Mouse (Mus musculus) thymus, adult 2 months (tissue): ENCODE measurements around the gene Itpr2.

ENCODE experiments used
- CTCF ChIP-seq: fragments of 200-500 bp; IDR thresholded peaks from 2 replicates; pipeline ENCODE4 v1.5.1; 2012; ENCODE audit warnings: mild to moderate bottlenecking, control low read depth, low read length, moderate library complexity, borderline replicate concordance; ENCODE audit not compliant: control insufficient read depth, poor library complexity, insufficient read depth; ENCODE audit errors: extremely low read depth
- POLR2A ChIP-seq: fragments of 200-500 bp; IDR thresholded peaks from 2 replicates; pipeline ENCODE4 v1.6.1; 2012; ENCODE audit warnings: mild to moderate bottlenecking, low read length, control low read depth, moderate library complexity; ENCODE audit not compliant: control insufficient read depth, poor library complexity, insufficient read depth; ENCODE audit errors: extremely low read depth

DNA sequence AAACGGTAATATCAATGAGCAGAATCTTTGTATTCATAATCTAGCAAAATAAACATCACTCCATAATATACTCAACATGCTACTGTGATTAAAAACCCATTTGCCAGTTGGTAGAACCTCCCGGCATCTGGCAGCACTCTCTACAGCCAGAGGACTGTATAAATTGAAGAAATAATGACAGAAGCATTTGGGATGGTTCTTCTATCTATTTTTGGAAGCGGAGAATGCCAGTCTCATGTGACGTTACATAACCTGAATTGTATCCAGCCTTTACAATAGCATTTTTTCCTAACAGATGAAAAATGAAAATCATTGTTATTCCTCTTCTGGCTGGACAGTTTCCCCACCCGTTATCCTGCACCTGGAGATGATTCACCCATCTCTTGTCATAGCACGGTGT lies 345.5 kb downstream of the Itpr2 start:
- no peak for TF ChIP-seq POLR2A
- TF ChIP-seq CTCF: no peak
